Mouse (Mus musculus) spleen, adult 2 months (tissue): ENCODE results near the gene Sct. TPM values are rescaled to one million over a fixed set of nuclear protein-coding genes. Genes with fewer than 3 reads are reported as not detected.

Experiments
- DNase-seq, 2 experiments: peaks; one replicate each; pipeline versions ENCODE4 v3.0.0 to v3.0.0-alpha.2; 2012 to 2021; ENCODE audit warnings: low spot score in 2 of 2, low read depth in 1 of 2
- H3K27ac ChIP-seq: fragments of 200-500 bp; 2 replicates; pipeline ENCODE4 v1.5.1; 2012; ENCODE audit warnings: low read length, inconsistent platforms; ENCODE audit not compliant: insufficient read depth
- H3K27me3 ChIP-seq: fragments of 200-500 bp; 2 replicates; pipeline ENCODE4 v1.6.1; 2012; ENCODE audit warnings: mild to moderate bottlenecking, moderate library complexity, low read length, inconsistent platforms; ENCODE audit not compliant: control insufficient read depth, insufficient read depth
- H3K36me3 ChIP-seq: fragments of 200-500 bp; 2 replicates; pipeline ENCODE4 v1.6.1; 2012; ENCODE audit warnings: mild to moderate bottlenecking, low read length, inconsistent platforms; ENCODE audit not compliant: control insufficient read depth, insufficient read depth
- H3K4me1 ChIP-seq: fragments of 200-500 bp; 2 replicates; pipeline ENCODE4 v1.6.1; 2011; ENCODE audit warnings: inconsistent platforms; ENCODE audit not compliant: control insufficient read depth, insufficient read depth, insufficient read length
- H3K4me3 ChIP-seq: fragments of 200-500 bp; 2 replicates; pipeline ENCODE4 v1.5.1; 2011; ENCODE audit warnings: mild to moderate bottlenecking, inconsistent platforms; ENCODE audit not compliant: insufficient read depth, insufficient read length; ENCODE audit errors: extremely low read depth
- CTCF ChIP-seq: fragments of 200-500 bp; IDR thresholded peaks from 2 replicates; pipeline ENCODE4 v1.5.1; 2011; ENCODE audit warnings: mild to moderate bottlenecking, inconsistent platforms; ENCODE audit not compliant: insufficient read depth, insufficient read length, insufficient replicate concordance; ENCODE audit errors: extremely low read depth
- POLR2A ChIP-seq: fragments of 200-500 bp; IDR thresholded peaks from 2 replicates; pipeline ENCODE4 v1.6.1; 2011; ENCODE audit warnings: low read depth, low read length, inconsistent platforms
- WGBS: fragments of 180-500 bp; shearing (Covaris S2); methylation state at CpG from one replicate; pipeline ENCODE4 v1.1.7; 2018; 5-methylcytosine and 5-hydroxymethylcytosine counted together
- polyA plus RNA-seq: library from polyadenylated mRNA; depleted of rRNA; stranded (reverse); fragments of >200 nt; gene quantifications from 2 replicates; pipeline ENCODE4 v1.2.3, GENCODE M21; 2012; rRNA removed

Sct gene
- polyA plus RNA-seq, result 1.6 and 4.5 TPM in 2 replicates

GRCm38 (mm10) chr7:141278766-141279590 lies at the start of gene Sct:
TSS of gene Sct (minus strand) at chr7:141279133.
- TF ChIP-seq CTCF, result no peak
- TF ChIP-seq POLR2A, result no peak
- H3K4me3 ChIP-seq, result no peak within 1 kb of the TSS
- no peak for DNase-seq
- H3K27me3 ChIP-seq, result peaks cover 5% of the 10 kb centered on the region; the same call in 1 of the 2 replicates
- peaks cover 18% of the 10 kb centered on the region; the same call in 1 of the 2 replicates for H3K4me1 ChIP-seq
- no peak within 1 kb of the TSS for H3K27ac ChIP-seq
- no peaks in the 10 kb centered on the region for H3K36me3 ChIP-seq
- WGBS, result 14% methylated on average over 46 of the region's 46 CpGs

- Histone ChIP-seq H3K27me3 (no peaks in the 10 kb centered on the region), H3K4me3 (peak overlapping the region; percentile 90), H3K4me1 (peaks cover 12% of the 10 kb centered on the region), H3K36me3 (peaks cover 11% of the 10 kb centered on the region), H3K27ac (peak overlapping the region; percentile 94)
- no peak for TF ChIP-seq CTCF
- no peak for TF ChIP-seq POLR2A
- WGBS, result 16% methylated on average over 24 of the region's 24 CpGs
- no peak for DNase-seq
Measured at GRCm38 (mm10) chr7:141328373-141328990, 49.5 kb upstream of the Sct start.

GRCm38 (mm10) chr7:141327469-141328372 lies 48.8 kb upstream of the Sct start, which contains the start of the genes Deaf1 and Tmem80:
TSS of gene Deaf1 (minus strand) at chr7:141327690.
TSS of gene Tmem80 (plus strand) at chr7:141327739.
- Histone ChIP-seq H3K27ac (peak within 1 kb of the TSS; percentile 94), H3K4me3 (peak within 1 kb of the TSS; percentile 90), H3K27me3 (no peaks in the 10 kb centered on the region), H3K36me3 (peaks cover 10% of the 10 kb centered on the region), H3K4me1 (peaks cover 12% of the 10 kb centered on the region)
- peak; percentile 95 to 99 for DNase-seq
- under 1% methylated on average over 105 of the region's 105 CpGs for WGBS
- TF ChIP-seq POLR2A, result peak; percentile 98
- no peak for TF ChIP-seq CTCF

- H3K4me3 ChIP-seq, result peak overlapping the region; percentile 65
- H3K27ac ChIP-seq, result peak overlapping the region; percentile 72
- TF ChIP-seq CTCF (no peak), POLR2A (no peak)
- H3K36me3 ChIP-seq, result peaks cover 12% of the 10 kb centered on the region
- no peaks in the 10 kb centered on the region for H3K27me3 ChIP-seq
- DNase-seq, result no peak
- WGBS, result 15% methylated on average over 18 of the region's 35 CpGs
- peaks cover 12% of the 10 kb centered on the region for H3K4me1 ChIP-seq
Measured at GRCm38 (mm10) chr7:141326546-141327446, 47.9 kb upstream of the Sct start.

- TF ChIP-seq CTCF, result no peak
- TF ChIP-seq POLR2A, result no peak
- Histone ChIP-seq H3K27me3 (no peaks in the 10 kb centered on the region), H3K4me1 (peaks cover 12% of the 10 kb centered on the region), H3K4me3 (no peak overlapping the region), H3K36me3 (peaks cover 19% of the 10 kb centered on the region), H3K27ac (no peak overlapping the region)
- WGBS, result 97% methylated on average over 1 of the region's 1 CpGs
- no peak for DNase-seq
Measured at GRCm38 (mm10) chr7:141324686-141325085, 45.8 kb upstream of the Sct start.

GRCm38 (mm10) chr7:141319446-141319845 lies 40.5 kb upstream of the Sct start:
- TF ChIP-seq POLR2A, result no peak
- no peak for TF ChIP-seq CTCF
- peaks cover 27% of the 10 kb centered on the region for H3K36me3 ChIP-seq
- no peak overlapping the region for H3K4me3 ChIP-seq

More at GRCm38 (mm10) chr7:141319446-141319845, 40.5 kb upstream of the Sct start:
- H3K27ac ChIP-seq, result no peak overlapping the region
- DNase-seq, result no peak
- 84% methylated on average over 2 of the region's 2 CpGs for WGBS
- H3K4me1 ChIP-seq, result no peaks in the 10 kb centered on the region
- H3K27me3 ChIP-seq, result no peaks in the 10 kb centered on the region
